Mouse (Mus musculus) testis, adult 2 months (tissue): Measurements from ENCODE around the gene Tcl1b5.
"Not testable (repeated sequence)": the region's sequence is repeated elsewhere in the genome, so short reads cannot be mapped to it uniquely, and the experiment has no call there.

Experiments used
- CTCF ChIP-seq: fragments of 200-500 bp; IDR thresholded peaks from 2 replicates; pipeline ENCODE4 v1.5.1; 2012; ENCODE audit warnings: low read depth, mild to moderate bottlenecking, inconsistent platforms, low read length, moderate library complexity; ENCODE audit not compliant: control insufficient read depth, insufficient read depth, insufficient replicate concordance
- POLR2A ChIP-seq: fragments of 200-500 bp; IDR thresholded peaks from 2 replicates; pipeline ENCODE4 v1.6.1; 2012; ENCODE audit warnings: low read depth, mild to moderate bottlenecking, inconsistent platforms, low read length, moderate library complexity; ENCODE audit not compliant: control insufficient read depth

DNA sequence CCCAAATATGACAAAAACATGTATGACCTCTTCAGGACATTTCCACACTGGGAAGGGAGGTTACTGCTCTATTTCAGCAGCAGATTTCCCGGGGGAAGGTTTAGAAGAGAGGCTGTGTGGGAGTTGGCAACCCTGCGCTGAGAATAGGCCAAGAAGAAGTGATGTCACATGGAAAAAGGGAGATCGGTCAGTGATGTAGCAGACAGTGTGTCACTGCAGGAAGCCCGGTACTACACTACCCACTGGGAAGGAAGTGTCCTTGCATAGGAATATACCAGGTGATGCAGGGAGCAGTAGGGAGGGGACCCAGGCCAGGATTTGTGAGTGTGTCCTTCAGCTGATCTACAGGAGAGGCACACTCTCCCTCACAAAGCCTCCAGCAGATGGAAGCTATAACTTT is 20.9 kb upstream of the Tcl1b5 start:
- TF ChIP-seq CTCF, POLR2A: not testable (repeated sequence)
